Mouse (Mus musculus) cerebellum, adult 11 months (tissue): ENCODE measurements around the gene Hps5.
A peak's percentile ranks its signal among the peaks of the same experiment; 100 is the strongest.
"Not testable (repeated sequence)": the region's sequence is repeated elsewhere in the genome, so short reads cannot be mapped to it uniquely, and the experiment has no call there.

Source experiments
- DNase-seq: peaks from one replicate; pipeline ENCODE4 v3.0.0; 2022

Gene Hps5

DNA sequence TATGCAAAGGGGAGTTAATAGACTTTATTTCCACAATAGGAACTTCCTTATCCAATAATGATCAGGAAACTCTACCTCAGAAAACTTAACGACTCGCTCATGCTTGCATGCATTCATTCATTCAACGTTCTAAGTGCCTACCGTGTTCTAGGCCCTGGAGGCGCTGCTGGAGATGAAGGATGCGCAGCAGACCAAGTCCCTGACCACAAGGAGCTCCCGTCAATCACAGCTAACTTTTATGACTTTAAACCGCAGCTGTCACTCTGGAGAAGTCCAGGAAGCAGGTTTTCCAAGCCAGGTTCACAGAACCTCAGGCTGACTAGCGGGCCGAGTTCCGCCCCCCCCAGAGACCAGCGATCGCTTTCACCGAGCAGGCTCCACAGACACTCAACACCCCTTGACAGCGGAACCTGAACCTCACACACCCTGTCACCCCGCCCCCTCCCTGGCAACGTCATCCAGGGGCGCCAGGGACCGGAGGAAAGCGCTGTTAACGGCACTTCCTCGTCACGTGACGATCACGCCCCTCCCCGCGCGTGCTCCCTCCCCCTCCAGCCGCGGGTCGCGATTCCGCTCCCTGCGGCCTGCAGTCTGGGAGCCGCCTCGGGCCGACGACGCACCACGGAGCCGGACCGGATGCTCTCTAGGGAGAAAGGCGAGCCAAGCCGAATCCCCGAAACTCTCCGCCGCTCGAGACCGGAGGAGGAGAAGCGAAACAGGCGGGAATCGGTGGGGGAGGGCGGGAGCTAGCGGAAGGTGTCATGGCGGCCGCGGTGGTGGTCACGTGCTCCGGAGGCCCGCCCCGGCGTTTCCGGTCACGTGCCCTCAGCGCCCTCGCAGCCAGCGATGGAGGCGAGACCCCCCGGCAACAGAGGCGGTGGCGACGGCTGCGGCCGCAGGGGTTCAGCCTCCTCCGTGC lies at the start of gene Hps5, which contains the start of gene Gtf2h1:
Hps5 (minus strand) TSS at position 778 of the 919 bp plus-strand sequence.
Gtf2h1 (plus strand) TSS at position 817 of the 919 bp plus-strand sequence.
- peak; percentile 96 for DNase-seq

DNA sequence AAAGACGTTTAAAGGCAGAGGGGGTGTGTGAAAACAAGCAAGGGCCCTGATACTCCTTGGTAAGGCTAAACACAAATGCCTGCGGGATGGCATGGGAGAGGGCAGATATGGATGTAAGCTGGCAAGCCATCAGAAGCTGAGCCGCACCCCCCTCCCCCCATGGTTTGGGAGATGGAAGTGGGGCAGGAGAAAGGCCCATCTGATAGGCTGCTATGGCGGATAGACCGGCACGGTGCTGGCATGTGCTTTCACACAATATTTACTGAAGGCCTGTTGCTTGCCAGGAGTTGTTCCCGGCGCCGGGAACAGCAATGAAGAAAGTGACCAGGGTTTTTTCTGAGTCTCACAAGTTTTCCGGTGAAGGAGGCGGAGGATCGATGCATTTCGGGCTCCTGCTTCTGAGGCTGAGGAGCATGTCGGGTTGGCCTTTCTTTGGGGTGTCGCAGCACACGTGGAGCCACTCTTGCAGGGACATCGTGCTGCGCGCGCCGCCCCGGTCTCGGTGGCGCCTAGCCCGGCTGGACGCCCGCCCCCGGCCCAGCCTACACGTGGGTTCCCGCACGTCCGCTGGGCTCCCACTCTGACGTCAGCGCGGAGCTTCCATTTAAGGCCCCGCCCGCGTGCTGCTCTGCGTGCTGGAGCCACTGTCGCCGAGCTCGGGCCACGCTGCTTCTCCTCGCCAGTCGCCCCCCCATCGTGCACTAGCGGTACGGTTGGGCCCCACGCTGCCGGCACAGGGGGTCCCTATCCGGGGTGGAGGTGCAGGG lies 49.5 kb upstream of the Hps5 start:
- DNase-seq: peak; percentile 81

DNA sequence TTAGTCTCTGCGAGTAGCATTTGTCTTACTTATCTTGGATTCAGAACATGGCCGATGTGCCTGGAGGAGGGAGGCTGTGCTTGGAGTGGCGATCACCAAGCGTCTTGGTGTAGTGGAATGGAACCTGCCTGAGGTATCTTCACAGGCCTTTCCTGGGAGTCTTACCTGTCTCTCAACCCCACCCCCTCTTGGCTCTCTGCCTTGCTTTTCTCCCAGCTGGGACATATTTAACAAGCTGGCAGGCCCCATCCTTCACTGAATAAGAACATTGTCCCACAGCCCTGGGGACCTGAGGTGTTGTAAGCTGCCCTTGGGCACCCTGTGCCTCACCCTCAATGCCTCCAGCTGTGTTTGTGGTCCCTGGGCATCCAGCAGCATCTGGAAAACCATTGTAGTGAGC lies 47.7 kb upstream of the Hps5 start:
- DNase-seq: no peak

DNA sequence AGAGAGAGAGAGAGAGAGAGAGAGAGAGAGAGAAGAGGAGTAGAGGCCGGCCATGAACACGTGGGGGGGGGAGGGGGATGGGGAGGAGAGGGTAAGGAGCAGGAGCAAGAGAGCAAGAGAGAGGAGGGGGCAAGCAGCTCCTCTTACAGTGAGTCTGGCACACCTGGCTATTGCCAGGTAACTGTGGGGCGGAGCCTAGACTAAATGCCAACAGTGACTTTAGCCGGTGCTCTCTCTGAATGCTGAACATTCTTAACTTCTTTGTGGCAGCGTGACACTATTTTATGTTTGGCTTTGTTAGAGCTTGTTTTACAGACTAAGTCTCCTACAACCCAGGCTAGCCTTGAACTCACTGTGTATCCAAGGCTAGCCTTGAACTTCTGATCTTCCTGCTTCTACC lies 46.4 kb upstream of the Hps5 start:
- DNase-seq: no peak

DNA sequence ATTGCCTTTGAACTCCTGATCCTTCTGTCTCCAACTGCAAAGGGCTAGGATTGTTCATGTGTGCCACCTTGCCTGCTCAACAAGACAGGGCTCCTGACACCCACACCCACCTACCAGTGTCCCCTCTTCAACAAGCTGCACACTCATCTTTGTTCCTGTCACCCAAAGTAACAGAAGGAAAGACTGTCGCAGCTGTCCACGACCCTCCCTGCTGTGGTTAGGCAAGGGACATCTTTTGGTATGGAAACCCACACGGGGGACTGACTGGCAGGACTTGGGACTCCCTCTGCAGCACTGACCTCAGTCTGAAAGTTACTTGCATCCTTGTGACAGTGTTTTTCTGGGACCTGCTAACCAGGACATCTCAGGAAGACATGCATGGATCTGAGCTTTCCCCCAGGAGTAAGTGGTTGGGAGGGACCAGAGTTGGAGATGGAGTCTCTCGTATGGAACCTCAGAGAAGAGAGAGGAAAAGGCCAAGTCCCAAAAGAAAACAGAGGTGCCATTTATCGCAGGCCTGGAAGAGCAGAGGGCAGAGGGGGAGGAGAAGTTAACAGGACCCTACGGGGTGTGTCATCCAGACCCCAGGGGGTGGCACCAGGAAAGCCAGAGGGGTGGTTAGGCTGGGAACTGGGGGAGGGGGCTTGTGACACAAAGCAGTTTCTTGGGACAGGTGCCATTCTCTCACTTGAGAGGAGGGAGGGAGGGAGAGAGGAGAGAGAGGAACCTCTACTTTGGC lies 45.1 kb upstream of the Hps5 start, which contains the start of gene Ldha:
Ldha (plus strand) TSS at position 689 of the 739 bp plus-strand sequence.
- no peak for DNase-seq

DNA sequence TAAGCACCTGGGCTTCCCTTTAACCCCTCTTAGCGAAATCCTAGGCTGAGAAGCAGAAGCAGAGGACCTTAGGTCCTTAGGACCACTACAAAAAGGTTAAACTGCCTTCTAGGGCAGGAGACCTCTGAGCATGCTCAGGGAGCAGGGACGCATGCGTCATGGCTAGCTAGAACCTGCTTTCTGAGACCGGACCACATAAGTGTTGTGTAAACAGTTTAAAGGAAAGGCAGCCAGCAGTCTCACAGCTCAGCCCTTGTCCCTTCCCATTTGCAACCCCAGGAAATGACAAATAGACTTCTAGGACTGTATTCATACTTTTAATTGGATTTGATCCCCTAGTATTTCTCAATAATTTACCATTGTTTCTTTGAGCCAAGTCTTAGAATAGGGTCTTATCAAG lies 44.5 kb upstream of the Hps5 start:
- DNase-seq: no peak

DNA sequence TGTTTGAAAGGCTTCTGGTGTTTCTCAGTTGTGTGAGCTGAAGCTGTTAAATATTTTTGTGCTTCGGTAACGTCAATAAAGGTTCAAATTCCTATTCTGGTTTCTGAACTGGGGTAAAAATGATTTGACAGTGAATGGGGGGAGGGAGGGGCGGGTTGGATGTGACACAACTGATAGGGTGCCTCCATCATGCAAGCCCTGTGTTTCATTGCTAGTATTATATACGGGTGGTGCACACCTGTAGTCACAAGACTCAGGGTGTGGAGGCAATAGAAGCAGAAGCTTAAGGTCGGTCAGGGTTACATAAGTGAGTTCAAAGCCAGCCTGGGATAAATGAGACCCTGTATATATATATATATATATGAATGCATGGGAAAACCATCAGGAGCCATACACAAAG lies 44.0 kb upstream of the Hps5 start:
- DNase-seq: no peak

DNA sequence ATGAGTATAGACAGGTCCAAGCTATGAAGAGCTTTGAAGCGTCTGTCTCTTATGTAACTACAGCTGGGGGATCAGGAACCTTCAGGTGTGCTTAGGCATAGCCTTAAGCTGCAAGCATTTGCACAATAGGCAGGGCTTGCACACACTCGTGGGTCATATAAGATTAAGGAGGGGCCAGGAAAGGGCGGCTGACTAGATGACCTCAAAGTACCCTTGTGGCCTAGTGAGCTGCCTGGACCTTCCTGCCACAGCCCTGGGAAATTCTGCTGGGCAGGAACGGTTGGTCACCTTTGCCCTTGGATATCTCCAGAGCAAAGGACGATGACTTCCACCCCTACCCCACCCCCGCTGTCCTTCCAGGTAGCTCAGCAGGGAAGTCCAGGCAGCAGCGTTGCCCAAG lies 43.6 kb upstream of the Hps5 start:
- no peak for DNase-seq

DNA sequence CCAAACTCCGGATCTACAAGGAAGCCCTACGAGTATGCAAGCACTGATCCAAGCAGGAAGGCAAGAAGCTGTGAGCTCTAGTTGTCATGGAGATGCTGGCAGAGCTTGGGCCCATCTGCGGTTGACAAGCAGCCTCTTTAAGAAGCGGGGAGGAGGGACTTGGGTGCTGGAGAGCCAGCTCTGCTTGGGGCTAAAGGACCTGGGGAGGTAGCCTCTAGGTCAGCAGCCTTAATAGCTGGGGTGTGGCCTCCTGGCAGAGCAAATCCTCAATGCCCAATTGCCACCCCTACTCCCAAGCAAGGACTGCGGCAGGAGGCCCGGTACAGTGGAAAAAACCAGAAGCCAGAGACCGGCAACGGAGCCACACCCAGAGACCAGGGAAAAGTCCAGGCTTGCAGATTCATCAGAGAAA lies 43.0 kb upstream of the Hps5 start:
- DNase-seq: peak; percentile 69

DNA sequence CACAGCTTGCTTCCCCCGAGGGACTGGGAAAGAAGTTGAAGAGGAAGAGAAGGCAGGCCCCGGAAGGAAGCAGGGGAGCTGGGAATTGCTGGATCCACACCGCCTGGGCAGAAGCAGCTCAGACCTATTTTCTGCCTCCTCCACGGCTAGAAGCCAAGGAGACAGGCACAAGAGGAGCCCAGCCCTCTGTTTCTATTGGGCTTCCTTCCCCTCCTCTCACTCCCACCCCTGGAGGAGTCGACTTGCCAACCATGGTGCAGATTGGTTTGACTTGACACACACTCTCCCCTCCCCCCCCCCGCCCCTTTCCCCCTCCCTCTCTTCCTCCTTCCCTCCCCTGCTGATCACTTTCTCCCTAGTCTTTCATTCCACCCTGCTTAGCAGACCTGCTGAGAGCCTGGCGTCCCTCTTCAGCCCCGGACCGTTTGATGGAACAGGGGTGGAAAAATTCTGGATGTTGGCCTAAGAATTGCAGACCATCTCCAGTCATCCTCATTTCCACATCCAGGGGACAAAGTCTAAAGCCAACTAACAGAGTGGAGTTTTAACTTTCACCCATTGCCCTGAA lies 42.3 kb upstream of the Hps5 start:
- no peak for DNase-seq

DNA sequence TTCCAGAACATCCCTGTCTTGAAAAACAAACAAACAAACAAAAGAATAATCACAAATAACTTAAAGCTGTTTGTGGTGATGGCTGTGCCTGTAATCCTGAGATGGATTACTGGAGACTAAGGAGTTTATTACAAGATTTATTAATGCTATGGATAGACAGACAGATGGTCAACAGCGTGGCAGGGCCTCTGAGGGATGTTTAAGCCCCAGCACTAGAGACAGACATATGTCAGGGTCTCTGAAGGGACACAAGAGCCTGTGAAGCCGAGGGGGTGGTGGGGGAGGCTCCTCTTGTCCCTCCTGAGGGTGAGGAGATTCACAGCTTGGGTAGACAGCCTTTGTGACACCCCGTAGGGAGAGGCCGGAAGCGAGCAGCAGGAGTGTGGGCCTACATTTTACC lies 41.2 kb upstream of the Hps5 start:
- no peak for DNase-seq

DNA sequence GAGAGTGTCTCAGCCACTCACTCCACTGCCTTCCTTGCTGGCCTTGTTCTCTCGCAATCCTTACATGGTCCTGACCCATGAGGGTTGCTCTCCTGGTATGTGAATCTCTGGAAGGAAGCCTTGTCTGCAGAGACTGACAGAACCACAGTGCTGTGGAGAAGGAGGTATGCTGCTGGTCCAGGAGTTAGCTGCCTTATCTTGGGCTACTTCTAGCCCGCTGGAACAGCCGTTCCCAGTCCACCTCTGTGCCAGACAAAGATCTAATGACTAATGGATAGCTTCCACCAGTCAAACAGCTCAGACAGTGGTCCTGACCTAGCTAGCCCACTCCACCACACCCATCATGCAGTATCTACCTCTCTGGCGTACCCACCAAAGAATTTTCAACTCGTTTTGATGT lies 40.5 kb upstream of the Hps5 start:
- no peak for DNase-seq

DNA sequence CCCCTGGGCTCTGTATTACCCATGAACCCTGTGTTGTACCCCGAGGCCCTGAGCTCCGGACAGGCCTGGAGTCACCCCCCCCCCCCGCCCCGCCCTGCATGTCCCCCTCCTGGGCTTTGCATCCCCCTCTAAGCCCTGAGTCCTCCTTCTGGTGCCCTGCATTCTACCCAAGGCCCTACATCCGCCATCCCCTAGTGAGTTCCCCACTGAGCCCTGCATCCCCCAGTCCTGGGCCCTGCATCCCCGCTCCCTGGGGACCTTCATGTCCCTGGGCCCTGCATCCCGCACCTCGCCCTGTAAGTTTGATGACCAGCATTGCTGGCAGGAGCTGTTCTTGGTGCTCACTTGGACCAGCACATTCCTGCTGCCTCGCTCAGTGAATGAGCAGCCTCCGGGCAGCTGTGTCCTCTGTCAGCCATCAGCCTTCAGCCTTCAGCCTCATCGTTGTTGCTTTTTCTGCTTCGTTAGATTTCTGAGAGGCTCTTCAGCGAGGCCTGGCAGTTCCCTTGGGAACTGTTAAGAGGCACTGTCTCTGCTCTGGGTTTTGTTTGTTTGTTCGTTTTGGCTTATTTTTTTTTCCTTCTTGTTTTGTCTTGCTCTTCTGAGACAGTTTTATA lies 39.2 kb upstream of the Hps5 start:
- DNase-seq: no peak

DNA sequence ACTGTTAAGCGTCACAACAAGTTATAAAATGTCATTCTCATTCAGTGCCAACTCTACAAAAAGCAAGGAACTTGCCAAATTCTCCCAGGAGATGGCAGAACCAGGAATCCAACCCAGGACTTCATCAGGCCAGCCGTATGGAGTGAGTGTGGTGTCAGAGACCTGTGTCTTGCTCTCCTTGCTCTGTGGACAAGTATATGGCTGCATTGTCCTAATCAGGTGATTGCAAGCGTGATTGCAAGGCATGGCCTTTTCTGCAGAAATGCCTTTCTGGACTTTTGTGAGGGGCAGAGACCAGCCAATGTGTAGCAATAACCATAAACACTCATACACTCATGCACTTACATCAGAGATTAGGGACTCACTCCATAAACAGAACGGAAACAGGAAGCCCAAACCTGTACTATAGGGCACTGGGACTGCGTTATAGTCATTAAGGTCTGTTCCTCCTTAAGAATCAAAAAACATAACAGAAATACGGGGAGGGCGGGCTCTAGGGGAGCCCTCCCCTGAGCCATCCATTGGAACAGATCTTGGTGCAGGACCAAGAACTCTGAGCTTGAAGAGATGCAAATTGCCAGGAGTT lies 37.9 kb upstream of the Hps5 start:
- DNase-seq: no peak

DNA sequence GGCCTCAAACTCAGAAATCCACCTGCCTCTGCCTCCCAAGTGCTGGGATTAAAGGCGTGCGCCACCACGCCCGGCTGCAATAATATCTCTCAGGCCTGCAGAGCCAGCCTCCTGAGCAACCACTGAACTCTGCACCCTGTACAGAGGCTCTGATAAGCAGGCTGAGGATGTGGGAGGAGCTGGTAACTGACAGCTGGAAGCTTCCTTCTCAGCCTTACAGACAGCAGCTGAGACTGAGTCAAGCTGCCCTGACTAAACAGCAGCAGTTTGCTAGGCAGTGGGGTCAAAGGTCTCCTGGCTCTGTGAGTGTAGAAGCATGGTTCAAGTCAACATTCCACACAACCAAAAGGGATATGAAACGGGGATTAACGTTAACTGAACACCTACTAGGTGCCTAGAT lies 37.4 kb upstream of the Hps5 start:
- DNase-seq: no peak

DNA sequence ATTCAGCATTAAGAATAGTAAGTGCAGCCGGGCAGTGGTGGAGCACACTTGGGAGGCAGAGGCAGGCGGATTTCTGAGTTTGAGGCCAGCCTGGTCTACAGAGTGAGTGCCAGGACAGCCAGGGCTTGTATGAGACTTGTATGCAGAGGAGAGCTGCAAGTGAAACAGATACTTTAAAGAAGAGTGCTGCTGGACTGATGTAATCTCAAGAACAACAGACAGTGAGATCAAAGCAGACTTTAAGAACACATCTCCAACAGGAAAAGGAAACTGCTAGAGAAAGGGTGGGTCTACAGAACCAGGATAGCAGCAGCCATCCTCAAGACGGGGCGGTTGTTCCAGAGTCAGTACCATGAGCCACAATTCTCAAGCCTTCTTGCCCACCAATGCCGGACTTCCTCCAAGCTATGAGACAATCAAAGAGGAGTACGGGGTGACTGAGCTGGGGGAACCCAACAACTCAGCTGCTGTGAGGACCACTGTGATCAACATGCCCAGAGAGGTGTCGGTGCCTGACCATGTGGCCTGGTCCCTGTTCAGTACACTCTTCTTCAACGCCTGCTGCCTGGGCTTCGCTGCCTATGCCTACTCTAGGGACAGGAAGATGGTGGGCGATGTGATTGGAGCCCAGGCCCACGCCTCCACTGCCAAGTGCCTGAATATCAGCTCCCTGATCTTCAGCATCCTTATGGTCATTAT lies 36.4 kb upstream of the Hps5 start:
- DNase-seq: not testable (repeated sequence)

DNA sequence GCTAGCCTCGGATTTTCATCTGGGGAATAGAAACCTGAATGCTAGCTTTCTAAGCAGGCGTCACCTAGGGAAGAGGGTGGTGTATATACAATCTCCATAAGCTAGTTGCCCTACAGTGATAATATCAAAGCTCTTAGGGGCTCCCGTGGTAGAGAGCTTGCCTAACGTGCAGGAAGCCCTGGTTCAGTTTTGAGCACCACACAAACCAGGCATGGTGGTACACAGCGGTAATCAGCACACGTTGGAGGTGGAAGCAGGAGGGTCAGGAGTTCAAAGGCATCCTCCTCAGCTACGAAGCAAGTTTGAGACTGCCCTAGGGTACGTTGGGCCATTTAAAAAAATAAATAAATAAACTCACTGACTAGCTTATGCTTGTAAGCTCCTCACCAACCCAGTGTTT lies 35.8 kb upstream of the Hps5 start:
- DNase-seq: no peak

DNA sequence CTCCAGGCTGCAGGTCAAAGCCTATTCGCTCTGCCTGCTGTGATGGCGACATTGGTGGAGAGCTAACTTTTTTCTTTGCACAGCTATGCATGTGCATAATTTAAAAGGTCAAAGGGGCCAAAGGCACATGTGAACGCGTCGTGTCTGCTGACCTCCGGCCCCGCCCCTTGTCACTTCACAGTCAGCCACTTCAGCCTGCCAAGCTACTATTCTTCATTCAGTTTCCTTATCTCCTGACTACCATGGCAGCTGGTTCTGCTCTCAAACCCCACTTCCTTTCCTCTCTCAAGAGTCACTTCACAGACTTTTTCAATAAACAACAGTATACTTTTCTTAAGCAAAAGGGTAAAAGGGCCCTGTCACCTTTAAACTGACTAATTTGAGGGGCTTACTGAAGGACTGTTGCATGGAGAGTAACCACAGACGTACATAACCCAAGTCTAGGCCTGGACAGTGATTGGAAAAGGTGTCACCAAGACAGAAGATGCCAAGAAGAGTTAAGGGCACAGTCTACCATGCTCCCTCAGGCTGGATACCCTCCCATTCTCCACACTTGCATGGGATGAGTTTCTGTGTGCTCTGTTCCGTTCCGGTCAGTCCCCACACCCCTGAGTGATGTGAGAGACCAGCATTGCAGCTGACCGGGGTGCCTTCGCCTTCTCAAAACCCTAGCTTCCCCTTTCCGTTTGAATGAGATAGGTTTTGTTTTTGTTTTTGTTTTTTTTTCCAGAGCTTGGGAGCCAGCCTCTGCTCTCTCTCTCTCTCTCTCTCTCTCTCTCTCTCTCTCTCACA lies 35.1 kb upstream of the Hps5 start:
- DNase-seq: no peak

DNA sequence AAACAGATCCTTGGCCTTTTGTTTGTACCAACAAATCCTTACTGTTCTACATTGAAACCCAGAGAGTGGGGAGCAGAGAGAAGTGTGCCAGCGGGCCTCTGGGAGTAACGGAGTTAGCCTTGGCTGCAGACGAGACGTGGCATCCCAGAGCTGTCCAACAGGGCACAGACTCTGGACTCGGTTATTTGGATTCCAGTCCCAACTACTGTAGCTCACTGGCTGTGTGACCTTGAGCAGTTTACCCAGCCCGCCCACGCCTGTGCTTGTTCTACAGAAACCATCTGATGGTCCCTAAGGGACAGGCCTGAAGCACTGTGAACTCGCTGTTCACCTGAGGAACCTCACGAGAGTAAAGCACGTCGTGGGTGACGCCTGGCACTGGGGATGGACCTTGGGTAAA lies 34.0 kb upstream of the Hps5 start:
- no peak for DNase-seq

DNA sequence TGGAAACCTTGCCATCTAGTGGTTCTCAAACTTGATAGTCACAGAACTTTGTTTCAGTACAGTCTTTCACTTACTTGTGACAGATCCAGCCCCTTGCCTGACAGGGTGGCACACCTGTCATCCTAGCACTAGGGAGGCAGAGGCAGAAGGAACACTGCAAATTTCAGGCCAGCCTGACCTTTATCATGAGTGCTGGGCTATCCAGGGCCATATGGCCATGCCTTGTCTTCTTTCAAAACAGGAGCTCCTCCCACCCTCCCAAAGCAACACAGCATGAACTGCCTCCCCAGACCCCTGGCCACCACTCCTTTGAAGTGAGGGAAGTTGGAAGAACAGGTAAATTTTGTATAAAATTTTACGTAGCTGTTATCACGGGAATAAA lies 31.9 kb upstream of the Hps5 start:
- no peak for DNase-seq
